Comparison of ENCODE assay signal across 29 mouse cellular contexts in the genomic region with DNA sequence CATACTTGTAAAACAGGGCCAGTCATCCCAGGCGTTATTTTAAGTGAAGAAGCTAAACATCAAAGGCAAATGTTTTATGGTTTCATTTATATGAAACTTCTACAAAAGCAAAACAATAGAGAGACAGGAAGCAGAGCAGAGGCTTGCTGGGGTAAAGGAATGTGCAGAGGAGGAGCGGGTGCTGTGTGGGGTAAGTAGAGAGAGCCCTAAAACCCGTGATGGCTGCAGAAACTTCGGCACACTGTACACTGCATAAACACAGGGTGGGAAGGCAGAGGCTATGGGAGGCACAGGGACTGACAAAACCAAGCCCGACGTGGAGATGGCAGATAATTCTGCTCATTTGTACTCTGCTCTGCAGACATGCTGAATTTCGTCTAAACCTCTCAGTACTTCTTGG. TPM values are rescaled to one million over a fixed set of nuclear protein-coding genes. Genes with fewer than 3 reads are reported as not detected.
DNase-seq lines count a peak whose midpoint lies in the region; ATAC-seq and TF ChIP-seq lines count a peak whose summit lies in the region.
"Had no signal": no experiment of that assay in that cellular context is flagged by ENCODE, and none has a peak within 500 bp of the region (broad histone marks: within the 10 kb centered on the region; RNA-seq: fewer than 3 reads in every experiment).

No protein-coding gene starts in this region.

- H3K9ac ChIP-seq in kidney, postnatal 0 days (ENCODE audit: low read depth, low read length) = no peak overlapping the region
- H3K9ac ChIP-seq in hindbrain, postnatal 0 days (replicated peaks; ENCODE audit: low read length) = no peak overlapping the region
- H3K9ac ChIP-seq: forebrain, embryonic 13.5 days; heart, embryonic 12.5 days; hindbrain, embryonic 14.5 days; liver, embryonic 15.5 days; lung, embryonic 15.5 days; neural tube, embryonic 13.5 days had no signal

- H3K9me3 ChIP-seq in kidney, postnatal 0 days (replicated peaks; ENCODE audit: low read length) = no peaks in the 10 kb centered on the region
- H3K9me3 ChIP-seq in hindbrain, postnatal 0 days (ENCODE audit: low read length) = no peaks in the 10 kb centered on the region
- H3K9me3 ChIP-seq: forebrain, embryonic 13.5 days; heart, embryonic 12.5 days; liver, embryonic 15.5 days; lung, embryonic 15.5 days; midbrain, embryonic 10.5 days; neural tube, embryonic 13.5 days had no signal

- no peaks in the 10 kb centered on the region for H3K4me1 ChIP-seq in kidney, postnatal 0 days (replicated peaks; ENCODE audit: insufficient read depth, low read length)
- H3K4me1 ChIP-seq in hindbrain, postnatal 0 days (ENCODE audit: insufficient read depth, low read length) = no peaks in the 10 kb centered on the region
- H3K4me1 ChIP-seq: forebrain, embryonic 13.5 days; heart, embryonic 12.5 days; liver, embryonic 15.5 days; midbrain, embryonic 10.5 days had no signal

- H3K4me2 ChIP-seq in kidney, postnatal 0 days (ENCODE audit: low read length) = no peak overlapping the region
- no peak overlapping the region for H3K4me2 ChIP-seq in hindbrain, postnatal 0 days (ENCODE audit: low read depth, low read length)
- H3K4me2 ChIP-seq: forebrain, embryonic 13.5 days; heart, embryonic 12.5 days; hindbrain, embryonic 14.5 days; liver, embryonic 15.5 days; lung, embryonic 15.5 days; neural tube, embryonic 13.5 days had no signal

- no peaks in the 10 kb centered on the region for H3K36me3 ChIP-seq in kidney, postnatal 0 days (ENCODE audit: insufficient read depth, low read length)
- H3K36me3 ChIP-seq in hindbrain, postnatal 0 days (ENCODE audit: insufficient read depth, low read length) = no peaks in the 10 kb centered on the region
- H3K36me3 ChIP-seq: G1E; heart, embryonic 12.5 days; liver, embryonic 15.5 days; lung, embryonic 15.5 days; midbrain, embryonic 10.5 days; neural tube, embryonic 13.5 days had no signal

- peak; percentile 67 for DNase-seq in kidney, postnatal 0 days (ENCODE audit: low spot score)
- no peak for DNase-seq in kidney, postnatal 10 days
- DNase-seq in CD4-positive, CD25-positive, alpha-beta regulatory T cell, adult 2 months (ENCODE audit: low read depth, low spot score) = peak; percentile 12
- DNase-seq in induced T-regulatory cell, adult 2 months (ENCODE audit: low read depth) = peak; percentile 8
- peak; percentile 40 for DNase-seq in naive thymus-derived CD4-positive, alpha-beta T cell, adult 2 months (ENCODE audit: low read depth)
- no peak for DNase-seq in urinary bladder, postnatal 25 days (ENCODE audit: low spot score)
- no peak for DNase-seq in hindbrain, postnatal 0 days (ENCODE audit: low spot score)
- DNase-seq: adrenal gland, postnatal 10 days; cerebellum, adult 8-10 months; cerebellum, postnatal 36 days; gastrocnemius, postnatal 25 days; heart, adult 18-20 months; kidney, adult 18-20 months; kidney, postnatal 14 days; layer of hippocampus, adult 9-11 months; liver; right cerebral cortex, postnatal 14 days; thymus, postnatal 25 days had no signal

- WGBS in kidney, postnatal 0 days = 19% methylated on average over 7 of the region's 7 CpGs
- 61% methylated on average over 7 of the region's 7 CpGs for WGBS in hindbrain, postnatal 0 days

- TF ChIP-seq CTCF in kidney, postnatal 0 days (IDR thresholded peaks at IDR 0.05; ENCODE audit: low read depth) = no peak
- no peak for TF ChIP-seq CTCF in hindbrain, postnatal 0 days (IDR thresholded peaks at IDR 0.05; ENCODE audit: low read depth)

- no peak overlapping the region for H3K4me3 ChIP-seq in kidney, postnatal 0 days (replicated peaks; ENCODE audit: low read depth, low read length)
- no peak overlapping the region for H3K4me3 ChIP-seq in hindbrain, postnatal 0 days (ENCODE audit: low read length)
- H3K4me3 ChIP-seq: forebrain, embryonic 13.5 days; heart, embryonic 12.5 days; liver, embryonic 15.5 days; lung, embryonic 15.5 days; midbrain, embryonic 10.5 days; neural tube, embryonic 13.5 days had no signal

- H3K27ac ChIP-seq in kidney, postnatal 0 days = no peak overlapping the region
- no peak overlapping the region for H3K27ac ChIP-seq in hindbrain, postnatal 0 days
- H3K27ac ChIP-seq: forebrain, embryonic 13.5 days; hindbrain, embryonic 14.5 days; liver, embryonic 15.5 days; lung, embryonic 15.5 days; midbrain, embryonic 10.5 days; neural tube, embryonic 13.5 days had no signal

- no peaks in the 10 kb centered on the region for H3K27me3 ChIP-seq in kidney, postnatal 0 days (ENCODE audit: insufficient read depth, low read length)
- no peaks in the 10 kb centered on the region for H3K27me3 ChIP-seq in hindbrain, postnatal 0 days (ENCODE audit: insufficient read depth, low read length)
- H3K27me3 ChIP-seq: liver, embryonic 15.5 days; lung, embryonic 15.5 days; neural tube, embryonic 13.5 days had no signal

- ATAC-seq in kidney, postnatal 0 days (replicated peaks; ENCODE audit: low FRiP score, low read depth) = no peak
- no peak for ATAC-seq in hindbrain, postnatal 0 days
- ATAC-seq: forebrain, embryonic 13.5 days; midbrain, embryonic 16.5 days had no signal

RNA-seq across cellular contexts. Expression of a gene that starts 23.7 kb away (rescaled TPM):
- polyA plus RNA-seq in kidney, postnatal 0 days (2015; fragmentation: Nextera tagmentation; extraction: Ambion mirVana) = 3.1 and 3.3 TPM in 2 replicates
- total RNA-seq in hindbrain, postnatal 0 days (2014; rRNA removed) = 24.7 and 34.8 TPM in 2 replicates
- polyA plus RNA-seq in hindbrain, postnatal 0 days (2015; fragmentation: Nextera tagmentation; extraction: Ambion mirVana) = 21.4 and 21.9 TPM in 2 replicates
- total RNA-seq: hematopoietic stem cell, adult 5-6 weeks; megakaryocyte progenitor cell, adult 5-6 weeks had no signal
- polyA plus RNA-seq: G1E had no signal

RNA-seq across cellular contexts. Expression of a gene that starts 24.3 kb away (rescaled TPM):
- polyA plus RNA-seq in kidney, postnatal 0 days (2015; fragmentation: Nextera tagmentation; extraction: Ambion mirVana) = 38.1 and 50.7 TPM in 2 replicates
- 4.7 and 11.7 TPM in 2 replicates for total RNA-seq in hindbrain, postnatal 0 days (2014; rRNA removed)
- 8.6 and 9.9 TPM in 2 replicates for polyA plus RNA-seq in hindbrain, postnatal 0 days (2015; fragmentation: Nextera tagmentation; extraction: Ambion mirVana)
- polyA plus RNA-seq: G1E had no signal

Comparison
In these comparisons a context has a peak if more than half of its experiments do, and no peak if none do; other contexts are left out.
1. DNase-seq: peak in kidney, postnatal 0 days (single experiment), CD4-positive, CD25-positive, alpha-beta regulatory T cell, adult 2 months (single experiment), induced T-regulatory cell, adult 2 months (single experiment) and naive thymus-derived CD4-positive, alpha-beta T cell, adult 2 months (single experiment); none in kidney, postnatal 10 days (single experiment), urinary bladder, postnatal 25 days (single experiment) and hindbrain, postnatal 0 days (single experiment).